Mouse (Mus musculus) erythroblast, embryonic 14.5 days (primary cell): ENCODE measurements at regions not wholly inside any gene's neighbourhood (a gene's known extent, or its start where the extent isn't known, plus 50 kb on each side); places are given as distances from the start of the nearest gene placed in this dataset.

Source experiments
- H3K27me3 ChIP-seq: 2 replicates; pipeline ENCODE4 v1.6.1; 2012; ENCODE audit warnings: inconsistent platforms; ENCODE audit not compliant: control insufficient read depth
- H3K36me3 ChIP-seq: 2 replicates; pipeline ENCODE4 v1.6.1; 2012; ENCODE audit warnings: mild to moderate bottlenecking, inconsistent platforms; ENCODE audit not compliant: control insufficient read depth
- H3K4me1 ChIP-seq: 2 replicates; pipeline ENCODE4 v1.6.1; 2012; ENCODE audit warnings: inconsistent platforms; ENCODE audit not compliant: control insufficient read depth
- H3K4me3 ChIP-seq: replicated peaks from 2 replicates; pipeline ENCODE3; 2012; ENCODE audit warnings: moderate library complexity, mild to moderate bottlenecking, inconsistent platforms
- H3K9me3 ChIP-seq: 2 replicates; pipeline ENCODE4 v1.6.1; 2012; ENCODE audit warnings: low read length, inconsistent platforms, mixed read lengths; ENCODE audit not compliant: control insufficient read depth
- GATA1 ChIP-seq: IDR thresholded peaks from 2 replicates; pipeline ENCODE4 v1.6.1; 2012; ENCODE audit warnings: low read length, inconsistent platforms, mixed read lengths
- TAL1 ChIP-seq: IDR thresholded peaks from 3 replicates; pipeline ENCODE4 v1.6.1; 2012; ENCODE audit warnings: low read length, inconsistent platforms, mixed read lengths

DNA sequence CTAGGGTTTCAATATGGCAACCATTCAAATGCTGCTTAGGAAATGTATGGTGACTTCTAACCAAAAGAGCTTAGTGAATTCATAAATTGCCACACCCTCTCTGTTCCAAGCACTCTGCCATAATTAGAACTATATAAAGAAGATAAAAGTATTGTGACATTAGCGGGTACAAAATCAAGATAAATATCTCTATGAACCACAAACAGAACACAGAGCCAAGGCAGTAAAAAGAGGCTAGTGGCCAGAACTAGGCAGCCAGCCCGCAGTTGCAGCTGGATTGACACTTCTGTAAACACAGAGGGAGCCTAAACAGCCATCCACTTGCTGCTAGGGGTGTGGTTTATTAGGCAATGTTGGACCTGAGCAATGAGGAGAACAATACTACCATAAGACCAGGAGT, 118.5 kb upstream of the Ppp1r12a start:
- no peak overlapping the region for H3K4me3 ChIP-seq

DNA sequence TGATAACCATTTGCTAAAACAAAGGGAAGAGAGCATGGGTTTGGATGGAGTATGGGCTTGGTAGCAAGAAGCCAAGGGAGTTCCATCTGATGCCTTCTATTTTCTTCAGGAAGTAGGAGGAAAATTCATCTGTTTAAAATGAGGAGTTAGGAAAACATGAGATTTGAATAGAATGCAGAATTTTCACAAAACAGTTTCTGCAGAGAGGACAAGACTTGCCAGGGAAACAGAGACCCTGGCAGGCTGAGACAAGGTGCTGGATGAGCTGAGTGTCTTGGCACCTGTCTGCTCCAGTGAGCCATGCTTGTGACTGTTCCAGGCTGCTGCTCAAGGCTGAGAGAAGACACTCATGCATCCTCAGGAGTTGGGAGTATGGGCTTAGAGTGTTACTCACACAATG, 122.0 kb upstream of the Ppp1r12a start:
- TF ChIP-seq GATA1 (no peak), TAL1 (no peak)
- Histone ChIP-seq H3K27me3 (no peaks in the 10 kb centered on the region), H3K4me1 (peaks cover 3% of the 10 kb centered on the region), H3K36me3 (no peaks in the 10 kb centered on the region), H3K4me3 (no peak overlapping the region), H3K9me3 (no peaks in the 10 kb centered on the region)

More for the DNA sequence above, 118.5 kb upstream of the Ppp1r12a start:
- no peaks in the 10 kb centered on the region for H3K4me1 ChIP-seq
- no peaks in the 10 kb centered on the region for H3K9me3 ChIP-seq
- H3K36me3 ChIP-seq = no peaks in the 10 kb centered on the region
- TF ChIP-seq GATA1 (no peak), TAL1 (no peak)
- no peaks in the 10 kb centered on the region for H3K27me3 ChIP-seq

DNA sequence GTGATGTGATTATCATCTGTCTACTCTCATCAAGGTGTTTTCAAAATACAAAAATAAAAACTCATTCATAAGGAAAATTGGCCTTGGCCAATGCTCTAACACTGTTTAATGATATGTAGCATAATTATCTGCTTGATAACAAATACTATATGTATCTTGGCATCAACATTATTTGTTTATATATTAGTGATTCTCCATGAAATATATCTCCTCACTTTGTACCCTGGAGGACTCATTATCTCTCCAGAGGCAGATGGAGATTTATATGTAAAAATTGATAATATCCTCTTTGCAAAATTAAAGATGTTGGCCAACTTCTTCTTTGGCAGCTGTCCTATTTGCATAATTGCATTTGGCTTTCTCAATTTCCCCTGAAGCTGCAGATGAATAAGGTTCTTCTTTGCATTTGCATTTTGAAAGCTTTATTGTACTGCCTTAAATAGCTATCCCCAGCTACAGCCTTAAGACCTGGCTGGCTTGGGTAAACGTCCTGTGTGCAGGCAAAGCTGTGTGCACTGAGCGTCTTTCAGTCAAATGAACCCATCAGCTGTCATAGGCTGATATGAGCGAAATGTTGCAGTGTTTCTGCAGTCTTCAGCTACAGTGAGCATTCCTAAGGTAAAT, 124.7 kb upstream of the Otogl start:
- no peak overlapping the region for H3K4me3 ChIP-seq
- no peaks in the 10 kb centered on the region for H3K27me3 ChIP-seq
- H3K9me3 ChIP-seq = no peaks in the 10 kb centered on the region
- TF ChIP-seq TAL1 (no peak), GATA1 (no peak)
- peaks cover 30% of the 10 kb centered on the region for H3K4me1 ChIP-seq
- H3K36me3 ChIP-seq = no peaks in the 10 kb centered on the region

DNA sequence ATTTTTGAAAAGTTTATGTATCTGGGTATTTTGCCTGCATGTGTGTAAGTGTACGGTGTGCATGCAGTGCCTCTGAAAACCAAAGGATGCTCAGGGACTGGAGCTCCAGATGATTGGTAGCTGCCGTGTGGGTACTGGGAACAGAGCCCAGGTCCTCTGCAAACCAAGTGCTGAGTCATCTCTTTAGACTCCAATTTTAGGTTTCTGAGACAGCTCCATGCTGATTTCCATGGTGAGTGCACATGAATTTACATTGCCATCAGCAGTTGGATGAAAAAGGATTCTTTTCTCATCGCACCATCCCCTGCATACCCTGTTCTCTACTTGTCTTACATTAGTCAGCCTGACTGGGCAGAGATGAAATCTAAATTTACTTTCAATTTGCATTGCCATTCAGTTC, 122.1 kb upstream of the Otogl start:
- peaks cover 32% of the 10 kb centered on the region for H3K4me1 ChIP-seq
- no peaks in the 10 kb centered on the region for H3K36me3 ChIP-seq
- H3K9me3 ChIP-seq = no peaks in the 10 kb centered on the region
- no peak for TF ChIP-seq TAL1
- TF ChIP-seq GATA1 = no peak
- no peaks in the 10 kb centered on the region for H3K27me3 ChIP-seq
- no peak overlapping the region for H3K4me3 ChIP-seq

DNA sequence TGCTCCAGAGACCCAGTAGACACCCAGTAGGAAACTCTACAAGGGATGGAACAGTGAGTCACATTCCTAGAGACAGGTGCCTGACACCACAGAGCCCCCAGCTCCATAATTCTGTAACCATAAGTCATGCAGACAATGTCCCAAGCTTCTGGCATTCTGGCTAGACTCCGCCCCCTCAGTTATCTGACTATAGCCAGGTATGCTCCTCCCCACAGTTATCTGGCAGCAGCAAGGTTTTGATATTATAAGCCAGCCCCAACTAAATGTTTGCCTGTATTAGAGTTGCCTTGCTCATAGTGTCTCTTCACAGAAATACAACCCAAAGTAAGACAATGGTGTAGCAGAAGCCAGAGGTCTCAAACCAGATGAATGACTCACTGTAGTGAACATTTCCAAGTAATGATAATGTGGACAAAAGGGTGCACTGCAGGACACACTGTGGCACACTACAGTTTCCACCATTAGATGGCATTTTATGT, 121.4 kb upstream of the Otogl start:
- Histone ChIP-seq H3K9me3 (no peaks in the 10 kb centered on the region), H3K4me1 (peaks cover 32% of the 10 kb centered on the region), H3K4me3 (no peak overlapping the region), H3K36me3 (no peaks in the 10 kb centered on the region), H3K27me3 (no peaks in the 10 kb centered on the region)
- TF ChIP-seq GATA1 = 0 out of 2 replicates have a peak, but pooled peaks have one; percentile 19
- peak; percentile 28; the same call in 1 of the 3 replicates for TF ChIP-seq TAL1

DNA sequence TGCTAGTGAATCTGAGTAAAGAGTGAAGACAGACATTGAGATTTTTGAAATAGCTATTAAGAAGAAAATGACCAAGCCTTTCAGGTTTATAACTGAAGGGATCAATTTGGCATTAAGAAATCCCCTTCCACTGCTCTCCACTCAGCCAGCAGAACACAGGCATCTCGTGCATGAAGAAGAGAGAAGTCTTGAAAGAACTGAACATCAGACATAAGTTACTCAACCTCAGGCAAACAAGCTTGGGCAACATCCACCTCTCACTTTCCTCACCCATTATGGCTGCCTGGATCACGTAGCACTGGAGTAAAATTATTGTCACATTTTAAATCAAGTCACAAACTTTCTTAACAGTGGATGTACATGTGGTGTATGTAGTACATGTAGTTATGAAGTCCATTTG, 115.6 kb upstream of the Otogl start:
- Histone ChIP-seq H3K36me3 (no peaks in the 10 kb centered on the region), H3K4me3 (no peak overlapping the region), H3K4me1 (peaks cover 11% of the 10 kb centered on the region), H3K9me3 (no peaks in the 10 kb centered on the region), H3K27me3 (no peaks in the 10 kb centered on the region)
- TF ChIP-seq GATA1 (no peak), TAL1 (no peak)

DNA sequence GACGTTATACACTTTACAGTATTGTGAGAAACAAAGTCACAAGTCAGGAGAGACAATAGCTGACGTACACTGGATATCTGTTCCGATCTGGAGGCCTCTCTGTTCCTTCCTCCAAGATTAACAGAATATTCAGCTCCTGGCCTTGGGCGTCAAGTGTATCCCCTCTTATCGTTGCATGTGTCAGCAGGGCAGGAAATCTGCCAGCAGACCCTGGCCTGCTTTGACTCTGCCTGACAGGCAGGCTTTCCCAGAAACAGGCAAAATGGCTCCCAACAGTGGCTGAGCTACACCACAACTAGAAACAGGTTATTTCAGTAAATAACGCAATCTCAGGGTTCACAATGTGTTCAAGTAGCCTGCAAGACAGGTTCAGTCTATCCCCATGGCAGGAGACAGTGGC, 112.3 kb upstream of the Otogl start:
- Histone ChIP-seq H3K4me3 (no peak overlapping the region), H3K27me3 (no peaks in the 10 kb centered on the region), H3K4me1 (no peaks in the 10 kb centered on the region), H3K36me3 (no peaks in the 10 kb centered on the region), H3K9me3 (no peaks in the 10 kb centered on the region)
- TF ChIP-seq GATA1 = no peak
- TF ChIP-seq TAL1 = no peak

DNA sequence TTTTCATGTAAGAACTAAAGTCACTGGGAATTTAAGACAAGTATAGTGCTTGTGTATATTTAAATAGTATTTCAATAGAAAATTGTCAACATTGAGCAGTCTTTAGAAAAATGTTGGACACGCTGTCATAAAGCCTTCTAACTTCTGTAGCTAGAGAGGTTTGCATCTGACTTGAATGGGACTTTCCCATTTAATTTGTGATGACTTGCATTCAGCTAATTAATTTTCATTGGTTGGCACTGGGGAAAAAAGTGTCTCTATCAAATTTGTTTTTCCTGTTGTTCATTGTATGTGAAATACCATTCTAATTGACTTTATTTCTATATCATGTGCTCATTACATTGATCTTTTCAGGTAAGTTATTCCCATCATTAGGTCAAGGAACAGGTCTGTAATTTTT, 104.6 kb upstream of the Otogl start:
- no peaks in the 10 kb centered on the region for H3K4me1 ChIP-seq
- H3K9me3 ChIP-seq = no peaks in the 10 kb centered on the region
- H3K4me3 ChIP-seq = no peak overlapping the region
- no peaks in the 10 kb centered on the region for H3K27me3 ChIP-seq
- H3K36me3 ChIP-seq = no peaks in the 10 kb centered on the region
- TF ChIP-seq TAL1 (no peak), GATA1 (no peak)

DNA sequence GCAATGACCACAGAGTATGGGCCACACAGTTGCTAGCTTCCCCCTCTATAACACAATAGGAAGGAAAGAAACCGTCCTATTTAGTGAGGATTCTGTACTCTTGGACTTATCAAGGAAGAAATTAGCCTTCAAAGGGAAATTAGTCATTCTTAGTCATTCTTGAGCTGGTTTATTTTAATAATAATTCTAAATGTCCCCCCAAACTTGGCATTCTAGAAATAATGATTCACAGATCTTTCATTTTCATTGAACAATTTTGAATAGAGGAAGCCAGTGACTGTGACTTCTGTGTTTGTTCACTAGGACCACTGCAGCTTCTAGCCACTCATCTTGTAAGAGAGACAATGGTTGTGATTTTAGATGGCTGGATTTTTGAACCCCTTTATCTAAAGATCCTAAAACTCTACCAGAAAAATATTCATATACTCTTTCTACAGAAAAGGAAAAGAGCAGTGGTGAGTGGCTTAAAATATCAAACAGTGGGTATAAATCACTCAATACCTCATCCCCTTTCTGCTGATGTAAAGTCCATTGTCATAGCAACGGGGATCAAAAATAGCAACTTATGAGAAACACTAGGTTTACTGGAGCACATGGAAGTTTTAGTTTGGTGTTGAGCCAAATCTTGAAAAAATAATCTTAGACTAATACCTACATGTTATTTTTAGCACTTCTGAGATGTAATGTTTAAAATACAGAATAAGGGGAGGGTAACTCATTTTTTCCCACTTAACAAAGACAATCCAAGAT, 83.1 kb upstream of the Otogl start:
- H3K4me3 ChIP-seq = no peak overlapping the region
- TF ChIP-seq GATA1 (no peak), TAL1 (no peak)
- no peaks in the 10 kb centered on the region for H3K9me3 ChIP-seq
- no peaks in the 10 kb centered on the region for H3K27me3 ChIP-seq
- H3K36me3 ChIP-seq = no peaks in the 10 kb centered on the region
- no peaks in the 10 kb centered on the region for H3K4me1 ChIP-seq
